Mouse (Mus musculus): Measurements from ENCODE around the gene Sez6l. TPM values are rescaled to one million over a fixed set of nuclear protein-coding genes. Genes with fewer than 3 reads are reported as not detected.

Sez6l gene
- total and polyA plus RNA-seq, 2 experiments from 2014 or later = 48.4 to 73.8 TPM

DNA sequence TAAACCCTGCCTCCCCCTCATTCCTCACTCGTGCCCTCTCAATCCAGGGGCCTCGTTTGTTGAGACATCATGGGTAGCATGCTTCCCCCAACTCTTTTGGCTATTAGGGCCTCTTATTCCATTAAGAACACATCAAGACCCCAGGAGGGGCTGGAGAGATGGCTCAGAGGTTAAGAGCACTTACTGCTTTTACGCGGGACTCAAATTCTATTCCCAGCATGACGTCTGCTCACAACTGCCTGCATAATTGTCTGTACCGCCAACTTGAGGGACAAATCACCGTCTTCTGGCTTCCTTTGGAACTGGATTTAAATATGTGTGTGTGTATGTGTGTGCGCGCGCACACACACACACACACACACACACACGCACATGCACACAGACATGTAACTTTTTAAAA is 42.8 kb downstream of the Sez6l start:
- no peaks in the 10 kb centered on the region for H3K36me3 ChIP-seq (ENCODE audit: insufficient read depth)

GRCm38 (mm10) chr5:112533312-112534075 is 43.5 kb downstream of the Sez6l start:
- no peak overlapping the region for H3K9ac ChIP-seq
- no peak for DNase-seq
- H3K9me3 ChIP-seq (ENCODE audit: low read length) = no peaks in the 10 kb centered on the region
- no peak for ATAC-seq
- no peaks in the 10 kb centered on the region for H3K27me3 ChIP-seq (ENCODE audit: insufficient read depth, low read length)
- 59% methylated on average over 16 of the region's 16 CpGs for WGBS
- no peak overlapping the region for H3K4me3 ChIP-seq (ENCODE audit: low read depth, low read length)
- no peak overlapping the region for H3K27ac ChIP-seq (ENCODE audit: low read depth, low read length)
- H3K4me2 ChIP-seq (ENCODE audit: low read depth) = no peak overlapping the region
- H3K36me3 ChIP-seq (ENCODE audit: insufficient read depth) = no peaks in the 10 kb centered on the region
- TF ChIP-seq CTCF (IDR thresholded peaks at IDR 0.05; ENCODE audit: low read depth) = 0 out of 2 replicates have a peak, but pooled peaks have one; percentile 6
- no peaks in the 10 kb centered on the region for H3K4me1 ChIP-seq (ENCODE audit: insufficient read depth)

More for the DNA sequence above, 42.8 kb downstream of the Sez6l start:
- ATAC-seq (no peak), DNase-seq (no peak)
- H3K4me3 ChIP-seq (ENCODE audit: low read depth, low read length) = no peak overlapping the region
- no peak for TF ChIP-seq CTCF (IDR thresholded peaks at IDR 0.05; ENCODE audit: low read depth)
- no peaks in the 10 kb centered on the region for H3K27me3 ChIP-seq (ENCODE audit: insufficient read depth, low read length)
- H3K27ac ChIP-seq (ENCODE audit: low read depth, low read length) = no peak overlapping the region
- no peaks in the 10 kb centered on the region for H3K4me1 ChIP-seq (ENCODE audit: insufficient read depth)
- no peak overlapping the region for H3K4me2 ChIP-seq (ENCODE audit: low read depth)
- WGBS = 37% methylated on average over 11 of the region's 11 CpGs
- no peaks in the 10 kb centered on the region for H3K9me3 ChIP-seq (ENCODE audit: low read length)
- no peak overlapping the region for H3K9ac ChIP-seq

- Histone ChIP-seq H3K4me1 (ENCODE audit: insufficient read depth) (no peaks in the 10 kb centered on the region), H3K27me3 (ENCODE audit: insufficient read depth, low read length) (no peaks in the 10 kb centered on the region), H3K4me2 (ENCODE audit: low read depth) (no peak overlapping the region), H3K9ac (no peak overlapping the region), H3K36me3 (ENCODE audit: insufficient read depth) (no peaks in the 10 kb centered on the region), H3K9me3 (ENCODE audit: low read length) (no peaks in the 10 kb centered on the region), H3K4me3 (ENCODE audit: low read depth, low read length) (no peak overlapping the region), H3K27ac (ENCODE audit: low read depth, low read length) (no peak overlapping the region)
- TF ChIP-seq CTCF (IDR thresholded peaks at IDR 0.05; ENCODE audit: low read depth) = no peak
- DNase-seq (no peak), ATAC-seq (no peak)
- 79% methylated on average over 5 of the region's 5 CpGs for WGBS
These were observed 44.1 kb downstream of the Sez6l start for GRCm38 (mm10) chr5:112532894-112533293.

GRCm38 (mm10) chr5:112532210-112532609 is 44.8 kb downstream of the Sez6l start:
- no peak for DNase-seq
- peak; percentile 62 for TF ChIP-seq CTCF (IDR thresholded peaks at IDR 0.05; ENCODE audit: low read depth)
- no peaks in the 10 kb centered on the region for H3K4me1 ChIP-seq (ENCODE audit: insufficient read depth)

DNA sequence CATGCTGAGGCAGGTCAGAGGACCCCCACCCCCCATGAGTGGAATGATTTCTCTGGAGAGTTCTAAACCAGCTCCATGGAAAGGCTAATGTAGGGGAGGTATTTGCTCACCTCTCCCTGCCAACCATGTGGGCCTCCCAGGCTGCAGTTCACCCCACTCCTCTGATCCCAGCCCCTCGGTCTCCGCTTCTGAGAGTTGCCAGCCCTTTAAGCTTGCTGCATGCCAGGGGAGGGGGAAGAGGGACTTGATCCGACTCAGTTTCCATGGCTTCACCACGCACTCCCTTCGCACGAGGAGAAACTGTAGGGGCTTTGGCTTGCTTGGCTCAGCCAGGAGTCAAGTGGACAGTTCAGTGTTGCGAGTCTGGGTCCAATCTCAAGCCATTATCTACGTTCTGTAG is 45.9 kb downstream of the Sez6l start:
- Histone ChIP-seq H3K4me3 (ENCODE audit: low read depth, low read length) (no peak overlapping the region), H3K9ac (no peak overlapping the region), H3K36me3 (ENCODE audit: insufficient read depth) (no peaks in the 10 kb centered on the region), H3K4me2 (ENCODE audit: low read depth) (no peak overlapping the region), H3K9me3 (ENCODE audit: low read length) (no peaks in the 10 kb centered on the region), H3K27me3 (ENCODE audit: insufficient read depth, low read length) (no peaks in the 10 kb centered on the region), H3K27ac (ENCODE audit: low read depth, low read length) (no peak overlapping the region), H3K4me1 (ENCODE audit: insufficient read depth) (peaks cover 8% of the 10 kb centered on the region)
- TF ChIP-seq CTCF (IDR thresholded peaks at IDR 0.05; ENCODE audit: low read depth) = no peak
- DNase-seq = no peak
- peak; percentile 13; the same call in 1 of the 2 replicates for ATAC-seq
- WGBS = 34% methylated on average over 8 of the region's 8 CpGs

More at GRCm38 (mm10) chr5:112532210-112532609, 44.8 kb downstream of the Sez6l start:
- no peak overlapping the region for H3K27ac ChIP-seq (ENCODE audit: low read depth, low read length)
- no peak overlapping the region for H3K9ac ChIP-seq
- no peaks in the 10 kb centered on the region for H3K9me3 ChIP-seq (ENCODE audit: low read length)
- ATAC-seq = no peak
- H3K27me3 ChIP-seq (ENCODE audit: insufficient read depth, low read length) = no peaks in the 10 kb centered on the region
- H3K36me3 ChIP-seq (ENCODE audit: insufficient read depth) = no peaks in the 10 kb centered on the region
- H3K4me2 ChIP-seq (ENCODE audit: low read depth) = no peak overlapping the region
- no peak overlapping the region for H3K4me3 ChIP-seq (ENCODE audit: low read depth, low read length)
- WGBS = 78% methylated on average over 8 of the region's 8 CpGs

DNA sequence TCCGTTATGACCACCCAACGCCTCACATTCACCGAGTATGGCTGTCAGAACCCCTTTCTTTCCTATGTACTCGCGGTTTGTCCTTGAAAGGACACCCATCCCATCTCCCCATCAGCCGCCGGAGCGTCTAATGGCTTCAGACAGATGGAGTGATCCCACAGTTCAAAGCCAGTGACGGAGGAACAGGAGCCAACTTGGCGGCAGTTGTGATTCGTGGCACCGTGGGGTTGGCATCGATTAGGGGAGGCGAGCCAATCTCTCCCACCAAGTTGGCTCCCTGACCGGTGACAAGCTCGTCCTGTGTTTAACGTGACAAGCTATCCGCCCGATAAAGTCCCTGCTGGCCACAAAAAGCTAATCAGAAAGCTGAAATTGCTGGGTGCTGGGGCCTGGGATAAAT is 50.0 kb downstream of the Sez6l start:
- H3K4me3 ChIP-seq (ENCODE audit: low read depth, low read length) = no peak overlapping the region
- H3K27ac ChIP-seq (ENCODE audit: low read depth, low read length) = 0 out of 2 replicates have a peak overlapping the region, but pooled peaks have one; percentile 15
- ATAC-seq = peak; percentile 33; the same call in 1 of the 2 replicates
- no peak overlapping the region for H3K9ac ChIP-seq
- H3K4me1 ChIP-seq (ENCODE audit: insufficient read depth) = peaks cover 9% of the 10 kb centered on the region
- H3K4me2 ChIP-seq (ENCODE audit: low read depth) = no peak overlapping the region
- 39% methylated on average over 19 of the region's 19 CpGs for WGBS
- TF ChIP-seq CTCF (IDR thresholded peaks at IDR 0.05; ENCODE audit: low read depth) = no peak
- H3K36me3 ChIP-seq (ENCODE audit: insufficient read depth) = no peaks in the 10 kb centered on the region
- H3K27me3 ChIP-seq (ENCODE audit: insufficient read depth, low read length) = no peaks in the 10 kb centered on the region
- H3K9me3 ChIP-seq (ENCODE audit: low read length) = no peaks in the 10 kb centered on the region
- DNase-seq = peak; percentile 69

DNA sequence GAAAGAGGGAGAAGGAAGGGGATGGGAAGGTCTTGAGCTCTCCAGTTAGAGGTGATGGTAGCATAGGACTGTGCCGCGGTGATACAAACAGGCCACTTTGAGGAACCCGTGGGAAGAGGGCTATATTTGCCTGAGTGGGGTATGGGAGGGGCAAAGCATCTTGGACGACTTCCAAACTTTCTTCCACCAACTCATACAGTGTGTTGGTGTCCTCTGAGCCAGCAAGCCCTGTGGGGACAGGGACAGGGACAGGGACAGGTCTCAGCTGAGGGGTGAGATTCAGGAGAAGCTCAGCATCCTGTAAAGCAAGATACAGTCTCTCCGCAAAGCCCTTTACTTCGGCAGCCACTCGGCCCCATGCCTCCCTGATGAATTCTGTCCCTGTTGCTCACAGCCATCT is 50.5 kb downstream of the Sez6l start:
- DNase-seq (no peak), ATAC-seq (0 out of 2 replicates have a peak, but pooled peaks have one; percentile 15)
- Histone ChIP-seq H3K4me1 (ENCODE audit: insufficient read depth) (peaks cover 14% of the 10 kb centered on the region), H3K9me3 (ENCODE audit: low read length) (no peaks in the 10 kb centered on the region), H3K27me3 (ENCODE audit: insufficient read depth, low read length) (no peaks in the 10 kb centered on the region), H3K36me3 (ENCODE audit: insufficient read depth) (no peaks in the 10 kb centered on the region), H3K4me3 (ENCODE audit: low read depth, low read length) (no peak overlapping the region), H3K4me2 (ENCODE audit: low read depth) (no peak overlapping the region), H3K9ac (no peak overlapping the region), H3K27ac (ENCODE audit: low read depth, low read length) (0 out of 2 replicates have a peak overlapping the region, but pooled peaks have one; percentile 15)
- TF ChIP-seq CTCF (IDR thresholded peaks at IDR 0.05; ENCODE audit: low read depth) = no peak
- 29% methylated on average over 7 of the region's 7 CpGs for WGBS

Data from forebrain, postnatal 0 days (tissue).